Mouse (Mus musculus) olfactory bulb, adult 2 months (tissue): ENCODE measurements at regions not wholly inside any gene's neighbourhood (a gene's known extent, or its start where the extent isn't known, plus 50 kb on each side); places are given as distances from the start of the nearest gene placed in this dataset.

Source experiments
- CTCF ChIP-seq: fragments of 200-500 bp; IDR thresholded peaks from 2 replicates; pipeline ENCODE4 v1.5.1; 2012; ENCODE audit warnings: low read depth, mild to moderate bottlenecking, low read length, moderate library complexity; ENCODE audit not compliant: insufficient read depth
- POLR2A ChIP-seq: fragments of 200-500 bp; IDR thresholded peaks from 2 replicates; pipeline ENCODE4 v1.6.1; 2012; ENCODE audit warnings: mild to moderate bottlenecking, low read depth, low read length, moderate library complexity; ENCODE audit not compliant: insufficient read depth

DNA sequence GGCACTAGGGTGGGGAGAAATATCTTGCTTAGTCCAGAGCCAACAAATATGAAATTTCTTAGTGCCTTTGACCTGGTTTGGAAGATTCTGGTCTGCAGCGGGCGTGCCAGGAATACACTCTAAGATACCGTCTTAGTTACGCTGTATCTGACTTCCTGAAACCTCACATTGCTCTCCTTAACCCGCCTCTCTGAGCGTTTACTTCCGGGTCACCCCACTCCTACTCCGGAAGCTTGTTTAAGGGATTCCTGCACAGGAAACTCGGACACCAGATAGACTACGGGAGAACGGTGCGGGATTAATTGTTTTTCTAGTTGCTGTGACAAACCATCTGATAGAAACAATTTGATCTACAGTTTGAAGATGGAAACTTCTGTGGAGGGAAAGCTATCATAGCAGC is 442.3 kb downstream of the Tshz3 start:
- TF ChIP-seq CTCF (no peak), POLR2A (no peak)
